Mouse (Mus musculus): ENCODE data around the gene Cx3cl1.

- TF ChIP-seq GATA1 (IDR thresholded peaks at IDR 0.05; ENCODE audit: borderline replicate concordance, low read length), result no peak
- TF ChIP-seq FLI1 (IDR thresholded peaks at IDR 0.05; ENCODE audit: low read length), result no peak
These were observed 53.4 kb downstream of the Cx3cl1 start for GRCm38 (mm10) chr8:94825170-94825569.
